26 mouse cellular contexts compared by ENCODE assay signal in the genomic region with DNA sequence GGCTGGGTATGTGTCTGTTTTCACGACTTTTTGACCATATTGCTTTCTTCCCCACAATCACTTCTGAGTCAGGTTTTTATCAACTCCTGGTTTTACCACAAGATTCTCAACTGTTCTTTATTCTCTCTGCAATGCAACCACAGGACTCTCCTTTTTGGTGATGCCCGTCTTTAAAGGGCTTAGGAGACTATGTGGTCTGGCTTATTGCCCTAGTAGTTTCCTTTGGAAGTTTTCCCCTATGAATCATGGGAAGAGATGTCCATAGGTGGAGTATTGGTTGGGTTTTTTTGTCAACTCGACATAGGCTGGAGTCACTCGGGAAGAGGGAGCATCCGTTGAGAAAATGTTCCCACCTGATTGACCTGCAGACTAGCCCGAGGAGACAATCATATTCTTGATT. TPM values are rescaled to one million over a fixed set of nuclear protein-coding genes. Genes with fewer than 3 reads are reported as not detected.
"Had no signal": no experiment of that assay in that cellular context is flagged by ENCODE, and none has a peak within 500 bp of the region (broad histone marks: within the 10 kb centered on the region; RNA-seq: fewer than 3 reads in every experiment).

No protein-coding gene starts in this region.

- H3K4me1 ChIP-seq: lung, embryonic 15.5 days; midbrain, embryonic 13.5 days; midbrain, embryonic 15.5 days had no signal

- H3K36me3 ChIP-seq: midbrain, embryonic 13.5 days; midbrain, embryonic 15.5 days; stomach, embryonic 15.5 days had no signal

- H3K4me3 ChIP-seq: lung, embryonic 15.5 days; midbrain, embryonic 13.5 days; midbrain, embryonic 15.5 days; neural tube, embryonic 13.5 days; neural tube, embryonic 15.5 days; stomach, embryonic 15.5 days had no signal

- H3K27me3 ChIP-seq: lung, embryonic 15.5 days; midbrain, embryonic 15.5 days; neural tube, embryonic 13.5 days; neural tube, embryonic 15.5 days; stomach, embryonic 15.5 days had no signal

- DNase-seq: lung, adult 18-20 months; lung, postnatal 14 days; lung, postnatal 36 days; retina, postnatal 1 day; right cerebral cortex, adult 18-20 months; right cerebral cortex, postnatal 25 days; right cerebral cortex, postnatal 4 days; thymus, adult 2 months; thymus, postnatal 25 days; thymus, postnatal 4 days had no signal

- H3K4me2 ChIP-seq: lung, embryonic 15.5 days; midbrain, embryonic 11.5 days; midbrain, embryonic 13.5 days; midbrain, embryonic 15.5 days; neural tube, embryonic 13.5 days; neural tube, embryonic 15.5 days; stomach, embryonic 15.5 days had no signal

RNA-seq across cellular contexts. Expression of a gene that starts 3.3 kb away (rescaled TPM):
- polyA plus RNA-seq: liver, embryonic 14.5 days; liver, embryonic 16.5 days; lung, postnatal 0 days; macrophage; midbrain, embryonic 13.5 days; neural tube, embryonic 11.5 days; neural tube, embryonic 13.5 days; neural tube, embryonic 15.5 days; small intestine, adult 2 months; spleen, adult 2 months; stomach, embryonic 15.5 days; stomach, postnatal 0 days; thymus, adult 2 months; urinary bladder, adult 2 months had no signal

RNA-seq across cellular contexts. Expression of a gene that starts 32.8 kb away (rescaled TPM):
- polyA plus RNA-seq: macrophage had no signal
